Mouse (Mus musculus) fibroblast of lung, adult 2 months (primary cell): ENCODE results near the gene Cdk19.
A peak's percentile ranks its signal among the peaks of the same experiment; 100 is the strongest.

Experiments used
- DNase-seq: peaks from one replicate; pipeline ENCODE4 v3.0.0-alpha.2; 2011; ENCODE audit warnings: low read depth

Cdk19 gene

GRCm38 (mm10) chr10:40443371-40443770 lies 104.0 kb downstream of the Cdk19 start:
- DNase-seq, result no peak

GRCm38 (mm10) chr10:40443806-40444357 lies 104.5 kb downstream of the Cdk19 start:
- peak; percentile 41 for DNase-seq

DNA sequence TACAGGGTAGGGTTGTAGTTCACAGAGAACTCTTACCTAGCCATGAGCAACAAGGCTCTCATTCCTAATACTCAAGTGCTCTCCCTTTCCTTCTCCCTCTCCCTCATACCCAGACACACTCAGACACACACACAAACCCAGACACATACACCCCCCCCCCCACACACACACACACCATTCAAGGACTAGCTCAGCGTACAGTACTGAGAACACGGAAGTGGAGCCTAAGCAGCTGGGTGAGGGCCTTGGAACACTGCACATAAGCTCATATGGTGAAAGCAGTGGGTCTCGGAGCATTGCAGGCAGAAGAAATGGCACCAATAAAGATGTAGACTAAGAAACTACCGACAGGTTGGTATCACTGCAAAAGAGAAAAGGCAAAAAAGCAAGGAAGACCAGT lies 105.2 kb downstream of the Cdk19 start:
- DNase-seq, result no peak

DNA sequence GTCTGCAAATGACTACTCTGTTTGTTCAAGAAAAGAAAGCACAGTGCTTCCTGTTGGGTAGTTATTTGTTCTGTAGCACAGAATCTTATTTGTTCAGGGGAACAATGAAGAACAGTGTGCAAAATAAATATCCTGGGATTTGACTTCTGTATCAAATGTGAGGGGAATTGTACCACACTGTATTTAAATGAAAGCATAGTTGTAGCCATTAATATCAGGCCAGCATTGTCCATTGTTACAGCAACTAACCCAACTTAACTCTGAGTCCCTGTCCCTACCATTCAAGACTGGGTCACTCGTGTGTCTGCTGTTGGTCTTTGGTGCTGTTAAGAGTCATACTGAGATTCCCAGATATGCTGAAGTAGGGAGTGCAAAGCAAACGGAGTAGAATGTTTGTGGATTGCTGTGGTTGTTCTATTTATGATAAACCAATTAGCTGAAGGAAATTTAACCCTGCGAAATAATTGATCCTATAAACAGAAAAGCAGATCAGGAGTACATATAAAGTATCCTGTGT lies 106.8 kb downstream of the Cdk19 start:
- no peak for DNase-seq

DNA sequence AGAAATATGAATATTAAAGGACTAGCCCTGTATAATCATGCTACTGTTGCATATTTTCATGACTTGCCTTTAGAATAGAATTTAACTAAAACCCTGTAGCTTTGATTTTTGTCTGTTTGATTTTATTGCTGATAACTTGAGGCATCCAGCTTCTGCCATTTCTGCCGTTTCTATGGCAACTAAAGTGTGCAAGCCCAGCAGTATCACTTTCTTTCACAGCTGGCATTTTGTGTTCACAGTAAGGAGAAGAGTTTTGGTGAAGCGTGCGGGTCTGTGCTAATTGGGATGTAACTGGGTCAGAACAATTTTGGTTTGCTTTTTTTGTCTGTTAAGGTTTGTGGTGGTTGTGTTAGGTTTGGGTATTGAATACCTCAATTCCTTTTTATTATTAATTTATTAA lies 107.3 kb downstream of the Cdk19 start:
- no peak for DNase-seq

- DNase-seq, result no peak
Measured at GRCm38 (mm10) chr10:40447295-40447694, 107.9 kb downstream of the Cdk19 start.

DNA sequence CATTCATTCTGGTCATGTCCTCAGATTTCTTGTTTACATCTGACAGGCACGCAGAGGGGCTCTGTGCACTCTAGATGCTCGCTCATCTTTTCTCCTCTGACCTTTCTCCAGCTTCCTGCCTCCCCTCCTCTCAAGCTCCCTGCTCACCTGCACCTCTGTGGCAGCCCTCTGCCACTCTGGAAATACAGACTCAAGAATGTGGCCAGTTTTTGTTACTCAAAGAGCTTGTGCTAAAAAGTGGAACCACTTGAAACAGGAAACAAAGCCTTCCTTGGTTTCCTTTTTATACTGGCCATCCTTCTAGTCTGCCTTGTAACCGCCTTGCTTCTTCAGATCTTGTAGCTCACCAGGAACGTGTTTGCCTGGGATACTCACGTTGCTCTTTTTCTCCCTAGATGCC lies 108.6 kb downstream of the Cdk19 start:
- DNase-seq, result no peak

DNA sequence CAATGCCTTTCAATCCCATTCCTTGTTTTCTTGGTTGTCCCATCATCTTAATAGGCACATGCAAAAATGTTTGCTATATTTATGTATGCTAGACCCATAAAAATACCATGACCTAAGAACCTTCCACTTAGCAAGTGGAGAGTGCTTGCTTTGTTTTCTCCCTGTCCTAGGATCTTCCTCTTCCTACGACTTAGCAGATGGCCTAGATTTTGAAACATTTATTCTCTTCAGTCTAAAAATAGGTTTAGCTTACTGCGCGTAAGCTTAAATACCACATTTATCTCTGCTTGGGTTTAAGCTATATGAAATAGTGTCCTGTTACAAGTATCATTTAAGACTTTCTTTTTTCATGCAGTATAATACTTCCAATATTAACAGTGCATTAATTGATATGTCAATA lies 109.1 kb downstream of the Cdk19 start:
- DNase-seq, result no peak

- DNase-seq, result no peak
Measured at GRCm38 (mm10) chr10:40449571-40449970, 110.2 kb downstream of the Cdk19 start.

DNA sequence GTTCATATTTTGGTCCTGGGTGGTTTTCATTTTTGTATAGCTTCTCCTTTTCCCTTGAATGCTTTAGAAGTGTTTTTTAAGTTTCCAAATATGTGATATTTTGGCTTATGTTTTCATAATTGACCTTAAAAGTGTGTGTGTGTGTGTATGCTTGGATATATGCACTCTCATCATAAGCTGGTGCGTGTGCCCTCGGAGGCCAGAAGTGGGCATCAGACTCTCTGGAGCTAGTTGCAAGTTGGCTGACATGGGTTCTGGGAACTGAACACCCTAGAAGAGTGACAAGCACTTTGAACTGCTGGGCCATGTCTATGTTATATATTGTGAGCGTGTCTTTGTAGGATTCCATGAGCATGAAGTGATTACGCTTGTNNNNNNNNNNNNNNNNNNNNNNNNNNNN lies 110.8 kb downstream of the Cdk19 start:
- DNase-seq, result no peak

DNA sequence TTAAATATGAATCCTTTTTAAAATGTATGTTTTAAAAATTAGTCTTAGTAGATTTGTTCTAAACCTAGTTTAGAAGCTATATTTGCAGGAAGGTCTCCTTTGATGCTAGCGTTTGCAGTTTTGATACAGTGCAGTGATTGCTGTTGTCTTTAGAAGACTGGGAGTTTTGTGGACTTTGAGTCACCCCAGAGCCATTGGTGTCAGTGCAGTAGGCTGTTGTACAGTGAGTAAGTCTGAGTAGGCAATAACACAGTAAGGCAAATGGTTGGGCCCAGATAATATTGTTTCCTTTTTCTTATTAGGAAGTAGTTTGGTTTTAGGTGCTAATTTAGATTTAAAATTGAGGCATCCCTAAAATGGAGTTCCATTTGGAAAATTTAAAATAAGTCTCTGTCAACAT lies 117.8 kb downstream of the Cdk19 start:
- no peak for DNase-seq

GRCm38 (mm10) chr10:40459141-40459540 lies 119.8 kb downstream of the Cdk19 start:
- DNase-seq, result no peak

- no peak for DNase-seq
Measured at GRCm38 (mm10) chr10:40461362-40461761, 122.0 kb downstream of the Cdk19 start.

DNA sequence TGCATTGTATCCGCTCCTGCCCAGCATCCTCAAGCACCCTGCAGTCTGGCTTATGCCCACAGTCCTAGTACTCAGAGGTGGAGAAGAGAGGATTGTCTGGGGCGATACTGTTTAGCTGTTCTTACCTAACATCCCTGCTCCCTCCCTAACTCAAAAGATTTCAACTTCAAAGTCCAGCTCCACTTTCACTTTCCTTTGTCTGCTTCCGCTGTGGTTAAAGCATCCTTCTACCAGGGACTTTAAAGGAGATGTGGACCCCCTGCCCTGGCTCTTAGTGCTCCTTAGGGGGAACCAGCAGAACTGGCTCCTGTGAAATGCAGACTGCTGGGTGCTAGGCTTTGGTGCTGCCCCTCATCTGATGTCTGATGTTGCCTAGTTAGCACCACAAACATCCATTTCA lies 122.9 kb downstream of the Cdk19 start:
- no peak for DNase-seq

DNA sequence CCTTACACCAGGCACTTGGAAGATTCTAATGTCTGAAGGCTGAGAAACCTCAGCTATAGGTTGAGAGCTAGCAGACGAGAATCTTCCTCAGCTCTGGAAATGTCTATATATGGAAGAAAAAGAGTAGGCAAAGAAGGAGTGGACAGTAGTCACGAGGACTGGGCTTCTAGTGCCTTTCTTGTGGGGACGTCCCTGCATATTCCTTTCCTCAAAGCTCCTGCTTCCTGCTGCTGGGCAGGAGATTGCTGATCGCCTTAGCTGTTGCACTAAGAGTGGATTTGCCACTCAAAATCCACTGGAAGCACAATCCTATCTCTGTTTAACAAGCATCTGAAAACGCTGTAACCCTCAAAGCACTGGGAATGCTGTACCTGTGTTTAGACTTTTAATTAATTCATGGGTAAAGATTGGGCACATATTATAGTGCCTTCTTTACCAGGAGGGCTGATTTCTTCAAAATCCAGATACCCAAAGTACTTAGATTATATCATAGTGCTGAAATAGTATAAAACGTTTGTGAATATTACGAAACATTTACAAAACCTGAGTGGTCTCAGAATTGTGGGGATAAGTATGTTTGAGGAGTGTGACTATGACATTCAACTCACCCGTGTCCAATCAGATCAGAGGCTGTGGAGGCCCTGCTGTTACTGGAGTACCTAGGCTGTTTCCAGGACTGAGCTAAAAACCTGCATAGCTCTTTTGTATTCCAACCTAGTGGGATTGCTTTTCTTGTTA lies 128.0 kb downstream of the Cdk19 start:
- DNase-seq, result no peak

DNA sequence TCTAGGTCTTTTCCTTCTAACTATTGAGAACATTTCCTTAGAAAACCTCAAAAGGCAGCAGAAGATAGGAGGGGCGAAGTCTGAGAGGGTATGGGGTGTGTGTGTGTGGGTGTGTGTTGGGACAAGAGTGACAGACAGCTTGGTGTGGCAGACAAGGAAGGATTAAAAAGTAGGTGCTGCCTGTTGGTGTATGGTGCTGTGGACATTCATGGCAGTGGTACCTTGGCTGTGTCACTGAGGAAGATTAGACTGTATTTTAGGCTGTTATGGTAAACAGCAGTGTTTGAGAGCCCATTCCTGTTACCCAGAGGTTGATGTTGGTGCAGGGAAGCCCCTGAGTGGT lies 128.5 kb downstream of the Cdk19 start:
- no peak for DNase-seq

- DNase-seq, result no peak
Measured at GRCm38 (mm10) chr10:40469145-40469544, 129.8 kb downstream of the Cdk19 start.

DNA sequence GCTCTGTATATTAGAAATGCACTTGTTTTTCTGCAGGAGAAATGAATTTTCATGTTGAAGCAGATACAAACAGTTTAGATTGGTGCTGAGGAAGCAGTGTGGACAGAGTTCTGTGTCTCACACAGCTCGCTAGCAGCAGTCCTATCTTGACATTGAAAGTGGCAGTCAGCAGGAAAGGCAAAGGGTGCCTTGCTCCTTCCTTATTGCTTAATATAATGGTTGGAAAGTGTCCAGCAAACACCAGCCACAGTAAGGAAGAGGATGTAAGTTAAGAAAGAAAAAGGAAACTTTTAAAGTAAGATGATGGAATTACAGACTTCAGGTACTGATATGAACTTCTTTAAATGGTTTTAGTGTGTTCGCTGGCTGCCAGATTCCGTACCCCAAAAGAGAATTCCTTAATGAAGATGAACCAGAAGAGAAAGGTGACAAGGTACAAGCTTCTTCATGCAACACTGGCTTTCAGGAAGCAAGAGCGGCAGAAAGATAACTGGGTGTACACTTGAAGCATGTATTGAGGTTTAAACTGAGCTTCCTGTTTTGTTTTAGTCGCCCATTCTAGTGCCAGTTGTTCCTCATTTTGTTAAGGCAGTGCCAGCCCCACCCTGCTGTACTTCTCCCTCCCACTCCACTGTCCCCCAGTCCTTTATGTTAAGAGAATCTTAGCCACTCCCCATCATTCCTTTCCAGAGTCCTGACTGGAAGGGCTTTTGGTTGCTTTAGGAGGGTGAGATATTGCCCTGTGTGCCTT lies 137.3 kb downstream of the Cdk19 start:
- no peak for DNase-seq

- no peak for DNase-seq
Measured at GRCm38 (mm10) chr10:40477426-40478075, 138.2 kb downstream of the Cdk19 start.

GRCm38 (mm10) chr10:40478626-40479025 lies 139.3 kb downstream of the Cdk19 start:
- no peak for DNase-seq

DNA sequence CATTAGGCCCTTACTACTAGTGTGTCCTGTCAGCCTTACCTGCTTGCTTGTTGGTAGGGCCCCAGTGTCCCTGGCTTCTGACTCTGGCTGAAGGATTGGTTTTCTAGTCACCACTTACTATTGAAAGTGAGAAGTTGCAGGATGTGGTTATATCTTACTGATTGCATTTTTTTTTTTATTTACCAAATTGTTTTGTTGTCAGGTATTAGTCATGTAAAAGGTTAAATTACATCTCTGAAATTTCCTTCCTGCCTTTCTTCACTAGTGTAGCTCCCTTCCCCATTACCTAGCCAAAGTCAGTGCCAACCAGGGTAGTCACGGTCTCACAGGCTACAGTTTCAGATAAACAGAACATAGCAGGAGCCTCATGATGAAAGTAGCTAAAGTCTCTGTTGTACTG lies 139.9 kb downstream of the Cdk19 start:
- no peak for DNase-seq

DNA sequence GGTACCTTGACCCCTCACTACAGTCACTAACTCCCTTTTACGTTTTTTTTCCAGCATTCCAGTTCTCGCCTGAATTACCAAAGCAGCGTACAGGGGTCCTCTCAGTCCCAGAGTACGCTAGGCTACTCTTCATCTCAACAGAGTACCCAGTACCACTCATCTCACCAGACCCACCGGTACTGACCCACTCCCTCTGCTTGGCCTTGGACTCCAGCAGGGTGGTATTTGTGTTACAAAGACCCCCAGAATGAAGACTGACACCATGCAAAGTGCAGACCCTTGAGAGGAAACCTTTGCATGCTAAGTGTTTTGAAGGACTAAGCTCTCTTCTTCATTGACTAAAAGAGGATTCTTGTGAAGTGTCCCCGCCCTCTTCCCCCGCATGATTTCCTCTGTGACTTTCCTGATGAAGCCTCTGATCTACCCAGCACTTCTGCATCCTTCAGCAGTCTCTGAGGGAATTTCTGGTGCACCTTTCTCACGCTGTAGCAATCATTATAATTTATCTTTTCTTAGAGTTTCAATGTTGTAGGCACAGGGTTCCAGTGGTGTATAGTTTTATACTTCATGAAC lies 140.3 kb downstream of the Cdk19 start:
- DNase-seq, result no peak
